Mouse (Mus musculus) embryonic facial prominence, embryonic 15.5 days (tissue): Measurements from ENCODE around the gene Usp51. TPM values are rescaled to one million over a fixed set of nuclear protein-coding genes. Genes with fewer than 3 reads are reported as not detected.
"Not testable (repeated sequence)": the region's sequence is repeated elsewhere in the genome, so short reads cannot be mapped to it uniquely, and the experiment has no call there.

ENCODE experiments used
- ATAC-seq: fragments of 200-750 bp; cut with Nextera tagmentation; 2 replicates; pipeline ENCODE4 v1.8.0; 2017; ENCODE audit warnings: low read depth, moderate TSS enrichment; ENCODE audit not compliant: insufficient number of reproducible peaks, low FRiP score, low TSS enrichment
- H3K27ac ChIP-seq: fragments of 300-500 bp; sonication (generic); replicated peaks from 2 replicates; pipeline ENCODE4 v1.5.1; 2015; ENCODE audit warnings: mild to moderate bottlenecking, inconsistent platforms
- H3K27me3 ChIP-seq: fragments of 300-500 bp; sonication (generic); 2 replicates; pipeline ENCODE4 v1.6.1; 2015; ENCODE audit warnings: inconsistent platforms
- H3K36me3 ChIP-seq: fragments of 300-500 bp; sonication (generic); 2 replicates; pipeline ENCODE4 v1.6.1; 2015; ENCODE audit warnings: mild to moderate bottlenecking, inconsistent platforms
- H3K4me1 ChIP-seq: fragments of 300-500 bp; sonication (generic); 2 replicates; pipeline ENCODE4 v1.6.1; 2015; ENCODE audit warnings: inconsistent platforms
- H3K4me2 ChIP-seq: fragments of 300-500 bp; sonication (generic); replicated peaks from 2 replicates; pipeline ENCODE4 v1.6.1; 2015; ENCODE audit warnings: mild to moderate bottlenecking, inconsistent platforms
- H3K4me3 ChIP-seq: fragments of 300-500 bp; sonication (generic); replicated peaks from 2 replicates; pipeline ENCODE4 v1.5.1; 2015; ENCODE audit warnings: mild to moderate bottlenecking, inconsistent platforms
- H3K9ac ChIP-seq: fragments of 300-500 bp; sonication (generic); 2 replicates; pipeline ENCODE4 v1.6.1; 2015; ENCODE audit warnings: inconsistent platforms
- H3K9me3 ChIP-seq: fragments of 300-500 bp; sonication (generic); replicated peaks from 2 replicates; pipeline ENCODE4 v1.6.1; 2016; ENCODE audit warnings: inconsistent platforms
- WGBS: fragments of 180-500 bp; shearing (Covaris S2); methylation state at CpG from one replicate; pipeline ENCODE4 v1.1.7; 2015; 5-methylcytosine and 5-hydroxymethylcytosine counted together
- polyA plus RNA-seq: library from polyadenylated mRNA; unstranded; fragments of >200 nt; fragmentation: Nextera tagmentation; extraction: Ambion mirVana; gene quantifications from 2 replicates; pipeline ENCODE4 v1.2.1, GENCODE M21; 2015

Usp51 gene
- 1.2 TPM in 2 replicates for polyA plus RNA-seq

DNA sequence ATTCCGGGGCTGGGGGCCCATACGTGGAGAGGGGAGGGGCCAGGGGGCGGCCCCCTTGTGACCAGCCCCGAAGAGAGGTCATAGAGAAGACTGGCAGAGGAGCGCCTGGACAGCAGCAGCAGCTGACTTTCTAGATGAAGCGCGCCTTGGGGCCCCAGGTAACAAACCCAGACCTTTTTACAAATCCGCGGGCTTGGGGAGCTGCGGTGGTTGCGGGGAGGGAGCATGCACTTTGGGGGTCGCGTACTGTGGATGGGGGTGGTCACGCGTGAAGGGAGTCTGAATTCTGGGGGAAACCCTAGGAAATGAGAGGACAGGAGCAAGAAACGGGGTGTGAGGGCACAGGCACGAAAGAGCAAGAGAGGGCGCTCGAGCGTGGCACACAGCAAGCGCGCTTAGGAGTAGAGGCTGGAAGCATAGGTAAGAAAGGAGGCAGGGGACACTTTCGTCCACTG, at the start of gene Usp51:
Gene Usp51 (plus strand): TSS at position 83 of the 455 bp plus-strand sequence.
- Histone ChIP-seq H3K27ac (peak within 1 kb of the TSS; percentile 72; the same call in 1 of the 2 replicates), H3K36me3 (no peaks in the 10 kb centered on the region), H3K27me3 (peaks cover 3% of the 10 kb centered on the region; the same call in 1 of the 2 replicates), H3K4me2 (peak within 1 kb of the TSS; percentile 56), H3K4me3 (peak within 1 kb of the TSS; percentile 57), H3K4me1 (no peaks in the 10 kb centered on the region), H3K9ac (peak within 1 kb of the TSS; percentile 9; the same call in 1 of the 2 replicates), H3K9me3 (no peaks in the 10 kb centered on the region)
- ATAC-seq = peak; percentile 67; the same call in 1 of the 2 replicates
- 9% methylated on average over 23 of the region's 23 CpGs for WGBS

DNA sequence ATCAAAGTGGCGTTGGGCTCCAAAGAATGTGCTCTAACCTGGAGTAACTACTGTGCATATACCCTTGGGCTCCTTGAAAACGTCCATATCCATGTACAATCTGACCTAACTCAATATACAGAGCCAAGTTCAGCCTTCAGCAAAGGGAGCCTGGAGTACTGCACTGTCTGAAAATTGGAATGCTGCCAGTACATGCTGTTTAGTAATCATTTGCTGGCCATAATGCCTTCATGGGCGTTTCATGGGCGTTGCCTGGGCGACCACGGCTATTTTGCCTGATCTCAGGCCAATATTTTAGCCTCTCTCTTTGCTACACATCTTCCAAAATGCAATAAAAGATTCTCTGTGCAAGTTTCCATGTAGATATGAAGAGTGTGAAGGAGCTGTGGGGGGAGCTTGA, 36.7 kb upstream of the Usp51 start:
- ATAC-seq = no peak

DNA sequence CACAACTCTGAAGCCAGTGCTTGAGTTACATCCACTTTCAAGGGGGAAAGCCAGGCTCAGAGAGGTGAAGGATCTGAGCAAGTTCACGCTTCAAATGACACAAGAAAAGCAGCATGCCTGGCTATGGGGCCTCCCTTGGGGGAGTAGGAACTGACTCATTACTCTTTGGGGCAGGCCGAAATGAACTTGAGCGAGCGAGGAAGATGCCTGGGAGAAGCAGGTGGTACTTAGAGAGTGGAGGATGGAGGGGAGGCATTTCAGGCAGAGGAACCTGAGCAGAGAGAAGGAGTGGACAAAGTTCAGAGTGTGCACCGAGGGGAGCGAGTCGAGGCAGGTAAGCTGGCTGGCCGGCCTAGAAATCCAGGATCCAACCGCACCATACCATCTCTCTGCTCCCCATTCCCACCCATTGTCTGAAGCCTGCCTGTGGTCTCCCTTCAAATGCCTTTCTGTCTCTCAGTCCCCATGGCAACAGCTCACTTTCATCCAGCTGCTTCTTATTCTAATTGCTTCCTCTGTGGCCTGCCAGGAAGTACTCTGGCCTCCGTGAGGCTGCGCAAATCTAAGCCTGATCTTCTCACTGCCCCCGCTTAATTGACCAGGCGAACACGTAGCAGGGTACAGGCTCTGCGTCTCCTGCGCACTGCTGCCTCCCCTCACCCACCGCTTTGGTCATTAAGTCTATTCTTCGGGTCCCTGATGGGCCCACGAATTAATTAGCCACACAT, 32.6 kb upstream of the Usp51 start:
- not testable (repeated sequence) for H3K27ac ChIP-seq, H3K9me3 ChIP-seq, H3K9ac ChIP-seq, H3K4me3 ChIP-seq, H3K4me1 ChIP-seq, H3K36me3 ChIP-seq
- WGBS = 21% methylated on average over 6 of the region's 19 CpGs
- peak overlapping the region; percentile 35; the same call in 1 of the 2 replicates for H3K4me2 ChIP-seq
- peak; percentile 70 for ATAC-seq
- H3K27me3 ChIP-seq = peaks cover 13% of the 10 kb centered on the region; the same call in 1 of the 2 replicates

More for the DNA sequence above, 36.7 kb upstream of the Usp51 start:
- H3K9ac ChIP-seq = no peak overlapping the region
- no peaks in the 10 kb centered on the region for H3K36me3 ChIP-seq
- 64% methylated on average over 6 of the region's 6 CpGs for WGBS
- H3K4me2 ChIP-seq = no peak overlapping the region
- no peaks in the 10 kb centered on the region for H3K9me3 ChIP-seq
- H3K27me3 ChIP-seq = peaks cover 4% of the 10 kb centered on the region; the same call in 1 of the 2 replicates
- H3K4me1 ChIP-seq = no peaks in the 10 kb centered on the region
- H3K27ac ChIP-seq = no peak overlapping the region
- H3K4me3 ChIP-seq = no peak overlapping the region

DNA sequence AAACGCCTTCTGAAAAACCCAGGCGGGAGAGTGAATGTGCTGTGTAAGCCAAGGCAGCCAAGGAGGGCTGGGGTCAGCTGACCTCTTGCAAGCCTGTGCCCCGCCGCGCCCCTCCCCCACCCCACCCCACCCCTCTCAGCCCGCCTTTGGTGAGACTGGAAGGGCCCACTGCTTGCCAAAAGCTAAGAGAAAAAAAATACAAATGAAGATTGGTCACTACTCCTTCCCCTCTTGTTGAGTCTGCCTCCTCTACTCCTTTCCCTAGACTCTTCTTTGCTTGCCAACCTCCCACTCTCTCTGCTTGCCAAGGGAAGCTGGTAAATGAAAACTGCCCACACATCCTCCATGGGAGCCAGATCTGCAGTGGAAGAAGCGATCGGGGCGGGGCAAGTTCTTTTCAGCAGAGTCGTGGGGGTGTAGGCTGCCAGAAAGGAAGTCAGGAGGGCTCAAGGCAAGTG, 32.0 kb upstream of the Usp51 start:
- Histone ChIP-seq H3K27me3 (peaks cover 13% of the 10 kb centered on the region; the same call in 1 of the 2 replicates), H3K27ac (no peak overlapping the region), H3K9ac (no peak overlapping the region), H3K36me3 (no peaks in the 10 kb centered on the region), H3K9me3 (no peaks in the 10 kb centered on the region), H3K4me3 (no peak overlapping the region), H3K4me1 (no peaks in the 10 kb centered on the region), H3K4me2 (peak overlapping the region; percentile 35; the same call in 1 of the 2 replicates)
- ATAC-seq = 0 out of 2 replicates have a peak, but pooled peaks have one; percentile 24
- 22% methylated on average over 8 of the region's 10 CpGs for WGBS

DNA sequence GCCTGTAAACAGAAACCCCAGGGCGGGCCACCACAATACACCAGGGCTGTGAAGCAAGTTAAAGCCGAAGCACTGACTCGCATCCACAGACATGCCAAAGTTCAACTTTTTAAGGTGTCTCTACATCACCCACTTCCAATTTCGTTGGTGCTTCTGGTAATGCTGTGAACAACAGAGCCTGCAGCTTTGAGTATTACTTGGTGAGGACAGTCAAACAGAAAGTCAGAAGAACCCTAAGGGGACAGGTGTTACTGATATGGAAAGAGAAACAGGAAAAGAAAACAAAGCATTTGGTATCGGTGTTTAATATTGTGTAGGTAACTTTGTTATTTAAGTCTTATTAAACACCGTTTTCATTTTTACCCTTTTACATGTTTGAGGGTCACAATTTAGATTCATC, 29.7 kb upstream of the Usp51 start:
- no peak overlapping the region for H3K27ac ChIP-seq
- H3K9me3 ChIP-seq = no peaks in the 10 kb centered on the region
- no peak for ATAC-seq
- WGBS = 90% methylated on average over 6 of the region's 6 CpGs
- no peak overlapping the region for H3K4me3 ChIP-seq
- no peaks in the 10 kb centered on the region for H3K36me3 ChIP-seq
- H3K4me1 ChIP-seq = no peaks in the 10 kb centered on the region
- no peak overlapping the region for H3K9ac ChIP-seq
- peaks cover 9% of the 10 kb centered on the region; the same call in 1 of the 2 replicates for H3K27me3 ChIP-seq
- no peak overlapping the region for H3K4me2 ChIP-seq

DNA sequence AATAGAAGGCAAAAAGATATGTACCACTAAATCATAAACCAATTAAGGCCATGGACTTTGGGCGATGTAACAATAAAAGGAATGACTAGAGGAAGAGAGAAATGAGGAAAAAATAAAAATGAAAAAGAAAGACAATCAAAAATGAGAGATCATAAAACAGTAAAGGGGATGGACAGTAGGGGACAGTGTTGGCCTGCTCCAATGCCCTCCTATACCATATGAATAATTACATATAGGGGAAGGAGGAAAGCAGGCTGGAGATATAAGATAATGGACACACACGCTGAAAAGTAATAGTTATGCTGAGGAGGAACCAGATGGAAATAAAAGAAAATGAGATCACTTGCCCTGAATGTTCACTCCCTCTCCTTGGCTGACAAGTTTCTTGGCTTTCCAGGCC, 21.3 kb upstream of the Usp51 start:
- Histone ChIP-seq H3K9ac (no peak overlapping the region), H3K36me3 (no peaks in the 10 kb centered on the region), H3K27ac (no peak overlapping the region), H3K27me3 (no peaks in the 10 kb centered on the region), H3K4me2 (no peak overlapping the region), H3K4me3 (no peak overlapping the region), H3K4me1 (no peaks in the 10 kb centered on the region), H3K9me3 (no peaks in the 10 kb centered on the region)
- ATAC-seq = no peak
- 65% methylated on average over 2 of the region's 2 CpGs for WGBS

DNA sequence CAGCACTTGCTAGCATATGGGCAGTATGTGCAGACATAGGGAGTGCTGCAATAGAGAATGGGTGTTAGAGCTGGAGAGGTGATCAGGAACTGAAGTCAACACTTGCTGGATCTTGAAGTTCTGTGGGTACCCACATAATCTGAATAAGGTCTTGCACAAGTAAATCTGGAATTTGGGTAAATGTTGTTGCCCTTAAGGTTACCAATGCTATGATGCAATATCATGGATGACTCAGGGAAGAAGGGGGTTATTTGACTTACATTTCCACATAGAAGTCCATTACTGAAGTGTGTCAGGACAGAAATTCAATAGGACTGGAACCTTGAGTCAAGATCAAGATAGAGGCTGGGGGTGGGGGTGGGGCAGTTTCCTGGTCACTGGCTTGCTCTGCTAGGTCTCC, 16.4 kb upstream of the Usp51 start:
- H3K4me3 ChIP-seq, H3K27ac ChIP-seq, H3K9ac ChIP-seq, H3K4me2 ChIP-seq, H3K27me3 ChIP-seq, H3K9me3 ChIP-seq, H3K4me1 ChIP-seq, ATAC-seq, H3K36me3 ChIP-seq: not testable (repeated sequence)

DNA sequence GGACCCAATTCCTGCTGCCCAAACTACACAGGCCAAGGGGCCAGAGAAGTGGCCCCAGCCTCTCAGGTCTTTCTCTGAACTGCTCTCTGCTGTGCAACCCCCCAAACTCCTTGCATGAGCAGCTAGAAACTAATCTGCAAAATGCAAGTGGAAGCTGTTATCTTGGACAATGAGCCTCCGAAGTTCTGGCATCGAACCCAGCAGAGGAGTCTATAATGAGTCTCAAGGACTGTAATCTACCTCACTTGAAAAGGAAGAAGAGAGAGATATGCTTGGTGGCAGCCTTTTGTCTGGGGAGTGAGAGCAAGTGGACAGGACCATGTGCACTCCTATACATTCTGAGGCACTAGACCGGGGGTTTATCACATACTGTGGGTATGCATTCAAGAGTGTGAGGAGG, 10.2 kb upstream of the Usp51 start:
- no CpG with 5 or more reads among the region's 3 CpGs for WGBS
- not testable (repeated sequence) for ATAC-seq, H3K27ac ChIP-seq, H3K4me1 ChIP-seq, H3K9me3 ChIP-seq, H3K36me3 ChIP-seq, H3K4me2 ChIP-seq, H3K27me3 ChIP-seq, H3K4me3 ChIP-seq, H3K9ac ChIP-seq

DNA sequence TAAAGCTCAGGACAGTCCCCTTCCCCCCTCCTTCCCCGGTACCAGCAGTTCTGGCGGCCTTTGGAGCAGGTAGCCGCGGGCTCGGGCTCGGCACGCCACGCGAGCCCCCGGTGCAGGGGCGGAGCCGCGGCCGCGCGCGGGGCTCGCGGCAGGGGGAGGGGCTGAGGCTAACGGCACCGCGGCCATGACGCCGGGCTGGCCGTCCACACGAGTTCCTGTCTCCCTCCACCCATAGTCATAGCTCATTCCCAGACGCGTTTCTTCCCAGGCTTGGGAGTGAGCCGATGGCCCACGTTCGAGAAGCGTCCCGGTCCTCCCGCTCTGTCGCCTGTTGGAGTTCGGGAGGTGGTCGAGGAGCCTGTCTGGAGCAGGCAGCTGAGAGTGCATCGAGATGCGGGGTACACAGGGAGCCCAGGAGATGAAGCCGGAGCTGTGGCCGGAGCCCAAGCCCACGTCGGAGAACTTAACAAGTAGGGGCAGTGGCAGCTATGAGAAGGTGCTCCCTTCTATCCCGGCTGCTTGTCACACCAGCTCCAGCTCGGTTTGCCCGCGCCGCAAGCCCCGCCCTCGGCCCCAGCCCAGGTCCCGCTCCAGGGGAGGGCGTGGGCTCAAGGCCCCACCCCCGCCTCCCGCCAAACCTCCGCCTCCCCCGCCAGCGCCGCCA, 884 bp downstream of the Usp51 start:
- Histone ChIP-seq H3K9me3 (no peaks in the 10 kb centered on the region), H3K4me3 (peak overlapping the region; percentile 57), H3K4me2 (peak overlapping the region; percentile 56), H3K9ac (peak overlapping the region; percentile 9; the same call in 1 of the 2 replicates), H3K27me3 (peaks cover 3% of the 10 kb centered on the region; the same call in 1 of the 2 replicates), H3K4me1 (no peaks in the 10 kb centered on the region), H3K36me3 (no peaks in the 10 kb centered on the region), H3K27ac (peak overlapping the region; percentile 72; the same call in 1 of the 2 replicates)
- peak; percentile 83 for ATAC-seq
- 16% methylated on average over 52 of the region's 58 CpGs for WGBS

DNA sequence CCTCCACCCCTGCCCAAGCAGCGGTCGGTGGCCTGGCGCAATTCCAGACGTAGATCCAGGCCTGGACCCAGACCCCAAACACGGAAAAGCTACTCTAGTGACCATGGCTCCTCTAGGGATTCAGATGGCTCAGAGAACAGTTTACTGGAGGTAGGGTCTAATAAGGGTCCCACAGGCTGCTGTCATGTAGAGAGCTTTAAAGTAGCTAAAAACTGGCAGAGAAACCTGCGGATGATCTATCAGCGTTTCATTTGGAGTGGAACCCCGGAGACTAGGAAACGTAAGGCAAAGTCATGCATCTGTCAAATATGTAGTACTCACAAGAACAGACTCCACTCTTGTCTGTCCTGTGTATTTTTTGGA, 1.4 kb downstream of the Usp51 start:
- Histone ChIP-seq H3K4me1 (no peaks in the 10 kb centered on the region), H3K27me3 (peaks cover 4% of the 10 kb centered on the region), H3K27ac (no peak overlapping the region)

DNA sequence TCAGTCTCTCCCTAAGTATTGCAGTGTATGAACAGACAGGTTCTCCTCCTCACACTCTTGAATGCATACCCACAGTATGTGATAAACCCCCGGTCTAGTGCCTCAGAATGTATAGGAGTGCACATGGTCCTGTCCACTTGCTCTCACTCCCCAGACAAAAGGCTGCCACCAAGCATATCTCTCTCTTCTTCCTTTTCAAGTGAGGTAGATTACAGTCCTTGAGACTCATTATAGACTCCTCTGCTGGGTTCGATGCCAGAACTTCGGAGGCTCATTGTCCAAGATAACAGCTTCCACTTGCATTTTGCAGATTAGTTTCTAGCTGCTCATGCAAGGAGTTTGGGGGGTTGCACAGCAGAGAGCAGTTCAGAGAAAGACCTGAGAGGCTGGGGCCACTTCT, 19.0 kb downstream of the Usp51 start:
- ATAC-seq, H3K4me3 ChIP-seq, H3K27me3 ChIP-seq, H3K4me1 ChIP-seq, H3K36me3 ChIP-seq, H3K27ac ChIP-seq, H3K4me2 ChIP-seq, H3K9me3 ChIP-seq, H3K9ac ChIP-seq: not testable (repeated sequence)
- no CpG with 5 or more reads among the region's 3 CpGs for WGBS

More for the DNA sequence above, 1.4 kb downstream of the Usp51 start:
- WGBS = 19% methylated on average over 9 of the region's 9 CpGs
- Histone ChIP-seq H3K36me3 (no peaks in the 10 kb centered on the region), H3K4me3 (peak overlapping the region; percentile 57), H3K9me3 (no peaks in the 10 kb centered on the region), H3K4me2 (peak overlapping the region; percentile 56), H3K9ac (no peak overlapping the region; the same call in 1 of the 2 replicates)
- no peak for ATAC-seq
